Mouse (Mus musculus) c-Kit-positive CD71-negative TER-119-negative erythroid progenitor cells, embryonic 14.5 days (primary cell): ENCODE measurements around the gene Samd4b.
A peak's percentile ranks its signal among the peaks of the same experiment; 100 is the strongest.

ENCODE experiments used
- DNase-seq: peaks from one replicate; pipeline ENCODE4 v3.0.0-alpha.2; 2013; ENCODE audit warnings: low read depth

Gene Samd4b

DNA sequence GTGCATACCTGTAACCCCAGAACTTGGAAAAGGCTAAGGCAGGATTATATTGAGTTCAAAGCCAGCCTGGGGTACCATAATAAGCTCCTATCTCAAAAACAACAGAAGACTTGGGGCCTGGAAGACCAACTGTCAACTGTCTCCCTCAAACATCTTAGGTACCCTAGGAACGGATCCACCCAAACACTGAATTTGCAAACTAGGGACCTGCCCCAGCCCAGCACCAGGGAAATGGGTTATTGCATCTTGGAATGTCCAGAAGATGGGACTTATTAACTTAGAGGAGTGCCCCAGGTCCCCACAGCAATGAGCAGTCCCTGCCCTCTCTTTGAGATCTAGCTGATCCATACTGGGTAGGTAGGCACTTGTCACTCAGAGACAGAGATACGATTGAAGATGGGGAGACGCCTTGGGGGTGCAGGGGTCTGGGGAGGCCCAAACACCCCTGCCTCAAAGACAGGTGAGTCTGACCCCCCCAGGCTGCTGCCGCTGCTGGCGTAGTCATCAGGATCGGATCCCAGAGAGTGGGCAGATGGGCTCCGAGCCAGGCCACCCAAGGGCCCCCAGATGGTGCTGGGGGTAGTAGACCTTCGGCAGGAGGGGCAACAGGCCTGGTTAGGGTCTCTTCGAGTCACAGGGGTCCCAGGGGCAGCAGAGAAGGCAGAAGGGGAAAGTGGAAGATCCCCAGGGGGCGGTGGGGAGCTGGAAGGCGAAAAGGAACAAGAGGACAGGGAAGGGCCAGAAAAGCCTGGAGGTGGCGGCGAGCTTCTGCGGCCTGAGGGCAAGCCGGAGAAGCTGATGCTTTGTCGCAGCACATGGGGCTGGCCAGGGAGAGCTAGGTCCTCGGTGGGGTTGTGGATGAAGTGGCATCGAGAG lies 220.5 kb downstream of the Samd4b start:
- DNase-seq, result no peak

DNA sequence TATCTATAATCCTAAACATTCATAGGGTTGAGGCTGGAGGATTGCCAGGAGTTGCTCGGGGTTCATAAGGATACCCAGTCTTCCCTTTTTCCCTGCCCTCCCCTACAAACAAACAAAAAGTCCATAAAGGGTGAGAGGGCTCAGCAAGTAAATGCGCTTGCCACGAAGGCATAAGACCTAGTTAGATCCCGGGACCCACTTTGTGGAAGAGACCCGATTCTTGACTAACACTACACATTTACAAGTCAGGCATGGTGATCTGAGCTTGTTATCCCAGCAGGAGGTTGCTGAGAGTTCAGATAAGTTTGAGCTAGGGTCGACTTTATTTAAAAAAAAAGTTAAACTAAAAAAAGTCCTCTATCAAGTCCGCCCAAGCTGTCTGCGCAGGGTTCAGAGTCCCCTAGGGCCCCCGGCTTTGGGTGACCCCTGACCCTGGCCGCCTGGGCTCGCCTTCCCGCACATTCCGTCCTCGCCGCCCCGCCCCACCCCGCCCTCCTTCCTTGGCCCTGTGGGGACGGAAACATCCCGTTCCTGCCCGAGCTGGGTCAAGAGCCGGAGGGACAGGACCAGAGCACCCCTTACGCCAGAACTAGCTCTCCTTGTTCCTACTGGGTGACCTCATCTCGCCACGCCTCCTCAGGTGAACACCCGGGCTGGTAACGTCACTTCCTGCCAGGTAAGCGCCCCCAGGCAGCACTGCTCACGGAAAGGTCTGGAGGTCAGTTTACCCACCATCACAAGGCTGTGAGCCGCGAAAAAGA lies 221.8 kb downstream of the Samd4b start:
- DNase-seq, result no peak

- peak; percentile 86 for DNase-seq
Observed at GRCm38 (mm10) chr7:28375176-28375921, 222.6 kb downstream of the Samd4b start.

DNA sequence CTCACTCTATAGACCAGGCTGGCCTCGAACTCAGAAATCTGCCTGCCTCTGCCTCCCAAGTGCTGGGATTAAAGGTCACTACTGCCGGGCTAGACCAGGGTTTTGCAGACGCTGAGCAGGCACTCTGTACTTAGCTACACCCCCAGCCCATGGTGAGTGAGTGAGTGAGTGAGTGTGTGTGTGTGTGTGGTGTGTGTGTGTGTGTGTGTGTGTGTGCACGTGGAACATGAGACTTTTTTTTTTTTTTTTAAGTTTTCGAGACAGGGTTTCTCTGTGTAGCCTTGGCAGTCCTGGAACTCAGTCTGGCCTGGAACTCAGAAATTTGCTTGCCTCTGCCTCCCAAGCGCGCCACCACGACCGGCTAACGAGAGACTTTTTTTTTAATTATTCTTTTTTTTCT lies 223.3 kb downstream of the Samd4b start:
- no peak for DNase-seq

DNA sequence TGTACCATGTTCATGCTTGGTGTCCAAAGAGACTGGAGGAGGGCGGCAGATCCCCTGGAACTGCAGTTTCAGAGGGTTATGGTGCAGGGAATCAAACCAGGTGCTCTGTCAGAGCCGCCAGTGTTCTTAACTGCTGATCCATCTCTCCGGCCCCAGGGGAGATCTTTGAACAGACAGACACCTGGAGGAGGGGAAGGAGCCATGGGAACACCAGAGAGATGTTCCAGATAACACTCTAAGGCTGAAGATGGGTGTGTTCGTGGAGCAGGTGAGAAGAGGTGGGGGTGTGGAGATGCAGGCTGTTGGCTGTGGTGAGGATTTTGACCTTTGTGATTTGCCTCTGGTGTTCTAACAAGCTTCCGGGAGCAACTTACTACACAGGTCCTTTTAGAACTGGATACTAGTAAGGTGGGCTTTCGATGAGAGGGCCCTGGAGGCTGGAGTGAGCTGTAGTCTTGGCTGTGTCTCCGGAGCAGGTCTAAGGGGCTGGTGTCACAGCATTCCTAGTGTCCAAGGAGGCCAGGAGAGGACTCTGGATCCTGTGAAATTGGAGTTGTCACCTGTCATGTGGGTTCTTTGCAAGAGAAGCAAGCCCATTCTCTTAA lies 224.0 kb downstream of the Samd4b start:
- no peak for DNase-seq

GRCm38 (mm10) chr7:28373131-28373581 lies 224.8 kb downstream of the Samd4b start:
- DNase-seq, result peak; percentile 92

DNA sequence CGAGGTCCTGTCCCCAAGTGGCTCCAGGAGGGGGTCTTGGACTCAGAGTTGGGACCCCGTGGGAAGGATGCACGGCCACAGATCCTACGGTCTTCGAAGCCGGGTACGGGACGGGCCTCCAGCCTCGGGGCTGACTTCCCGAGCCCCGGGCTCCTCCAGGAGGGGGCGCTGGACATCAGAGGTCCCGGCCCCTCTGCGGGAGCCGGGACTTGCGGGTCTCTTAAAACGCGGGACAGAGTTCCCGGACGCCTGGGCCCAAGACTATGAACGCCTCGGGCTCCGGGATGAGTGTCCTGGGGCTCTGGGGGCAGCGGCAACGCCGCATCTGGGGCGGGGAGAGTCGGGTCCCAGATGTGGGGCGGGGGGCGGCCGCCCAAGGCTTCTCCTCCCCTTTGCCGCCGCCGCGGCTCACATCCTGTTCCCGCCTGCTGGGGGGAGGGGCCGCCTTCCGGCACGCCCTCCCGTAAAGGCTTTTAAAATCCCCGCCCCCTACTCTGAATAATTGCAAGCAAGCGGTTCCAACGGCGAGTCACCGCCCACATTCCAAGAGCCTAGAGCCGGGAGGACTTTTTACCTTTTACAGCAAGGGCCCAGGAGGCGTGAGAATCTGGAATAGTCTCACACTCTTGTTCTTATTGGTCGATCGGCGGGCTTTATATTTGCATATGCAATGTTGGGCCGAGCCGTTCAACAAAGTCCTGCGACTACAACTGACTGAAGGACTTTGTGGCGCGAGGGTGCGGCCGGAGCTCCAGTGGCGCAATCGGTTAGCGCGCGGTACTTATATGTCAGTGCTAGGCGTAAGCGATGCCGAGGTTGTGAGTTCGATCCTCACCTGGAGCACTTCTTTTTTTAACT lies 225.5 kb downstream of the Samd4b start, which contains the start of gene Plekhg2:
Gene Plekhg2 (minus strand): TSS at position 349 of the 858 bp plus-strand sequence.
- DNase-seq, result peak; percentile 98

- no peak for DNase-seq
Observed at GRCm38 (mm10) chr7:28371514-28371989, 226.4 kb downstream of the Samd4b start.

GRCm38 (mm10) chr7:28370977-28371513 lies 226.9 kb downstream of the Samd4b start:
- DNase-seq, result no peak

- DNase-seq, result no peak
Observed at GRCm38 (mm10) chr7:28370051-28370450, 227.9 kb downstream of the Samd4b start.

GRCm38 (mm10) chr7:28368276-28368920 lies 229.5 kb downstream of the Samd4b start:
- DNase-seq, result no peak

GRCm38 (mm10) chr7:28367663-28368275 lies 230.2 kb downstream of the Samd4b start:
- no peak for DNase-seq

- no peak for DNase-seq
Observed at GRCm38 (mm10) chr7:28362441-28363060, 235.4 kb downstream of the Samd4b start.

GRCm38 (mm10) chr7:28361647-28362341 lies 236.2 kb downstream of the Samd4b start:
- no peak for DNase-seq

DNA sequence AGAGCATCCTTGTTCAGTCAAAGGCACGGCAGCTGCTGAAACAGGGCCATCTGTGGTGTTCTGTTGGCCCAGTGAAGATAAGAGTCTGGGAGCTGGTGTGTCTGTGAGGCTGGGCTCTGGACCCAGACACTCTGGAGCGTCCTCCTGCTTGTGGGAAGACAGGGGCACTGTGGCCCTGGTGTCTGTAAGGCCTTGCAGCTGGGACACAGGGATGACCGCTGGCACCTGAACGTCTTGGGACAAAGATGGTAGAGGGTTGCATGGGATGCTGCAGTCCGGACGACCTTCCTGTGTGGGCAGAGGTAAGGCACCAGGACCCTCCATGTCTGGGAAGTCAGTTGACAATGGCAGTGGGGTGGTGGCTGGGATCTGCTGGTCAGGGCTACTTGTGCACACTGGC lies 237.7 kb downstream of the Samd4b start:
- no peak for DNase-seq

DNA sequence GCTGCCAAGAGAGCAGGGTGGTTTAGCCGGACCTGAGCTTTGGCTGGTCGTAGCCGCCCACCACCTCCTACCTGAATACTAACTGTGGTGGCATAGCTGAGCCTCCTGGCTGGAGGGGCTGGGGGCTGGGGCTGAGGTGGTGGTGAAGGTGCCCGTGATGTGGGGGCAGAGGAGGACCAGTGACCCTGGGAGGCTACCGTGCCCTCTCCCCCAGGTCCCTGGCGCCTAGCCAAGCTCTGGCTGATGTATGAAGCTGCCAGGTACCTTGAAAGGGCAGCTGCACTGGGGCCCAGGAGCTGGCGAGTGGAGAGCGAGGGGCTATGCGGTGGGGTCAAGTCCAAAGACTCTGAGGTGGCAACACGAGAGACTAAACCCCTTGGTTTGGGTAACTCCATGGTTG lies 238.1 kb downstream of the Samd4b start:
- DNase-seq, result no peak

DNA sequence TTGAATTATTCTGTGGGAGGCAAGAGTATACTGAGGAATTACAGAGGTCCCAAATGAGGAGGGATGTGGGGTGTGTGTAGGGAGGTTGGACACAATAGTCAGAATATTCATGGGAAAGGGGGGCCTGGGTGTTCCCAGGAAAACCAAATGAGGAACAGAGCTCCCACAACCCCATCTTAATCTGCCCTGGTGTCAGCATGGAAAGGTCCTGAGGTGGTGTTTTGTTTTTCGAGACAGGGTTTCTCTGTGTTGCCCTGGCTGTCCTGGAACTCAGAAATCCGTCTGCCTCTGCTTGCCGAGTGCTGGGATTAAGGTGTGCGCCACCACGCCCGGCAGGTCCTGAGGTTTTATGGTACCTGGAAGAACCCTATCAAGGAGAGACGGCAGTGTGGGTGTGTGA lies 239.5 kb downstream of the Samd4b start:
- no peak for DNase-seq

DNA sequence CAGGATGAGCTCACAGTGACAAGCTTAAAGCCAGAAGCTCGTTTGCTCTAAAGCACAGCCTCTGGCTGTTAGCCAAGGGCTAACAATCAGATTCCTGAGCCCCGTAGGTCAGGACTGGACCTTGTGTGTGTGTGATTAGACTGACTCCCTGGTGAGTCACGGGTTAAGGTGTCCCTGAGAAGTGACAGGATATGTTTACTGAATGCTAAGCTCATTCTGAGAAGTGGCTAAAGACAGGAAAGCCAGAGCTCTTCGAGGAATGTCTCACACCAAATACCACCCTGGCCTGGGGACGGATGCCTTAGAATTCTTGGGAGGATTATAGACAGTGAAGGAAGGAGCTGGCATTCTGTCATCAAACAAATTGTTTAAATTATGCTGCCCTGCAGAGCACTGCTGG lies 240.0 kb downstream of the Samd4b start:
- DNase-seq, result no peak
